Comparison of ENCODE assay signal across 9 mouse cellular contexts in the genomic region with DNA sequence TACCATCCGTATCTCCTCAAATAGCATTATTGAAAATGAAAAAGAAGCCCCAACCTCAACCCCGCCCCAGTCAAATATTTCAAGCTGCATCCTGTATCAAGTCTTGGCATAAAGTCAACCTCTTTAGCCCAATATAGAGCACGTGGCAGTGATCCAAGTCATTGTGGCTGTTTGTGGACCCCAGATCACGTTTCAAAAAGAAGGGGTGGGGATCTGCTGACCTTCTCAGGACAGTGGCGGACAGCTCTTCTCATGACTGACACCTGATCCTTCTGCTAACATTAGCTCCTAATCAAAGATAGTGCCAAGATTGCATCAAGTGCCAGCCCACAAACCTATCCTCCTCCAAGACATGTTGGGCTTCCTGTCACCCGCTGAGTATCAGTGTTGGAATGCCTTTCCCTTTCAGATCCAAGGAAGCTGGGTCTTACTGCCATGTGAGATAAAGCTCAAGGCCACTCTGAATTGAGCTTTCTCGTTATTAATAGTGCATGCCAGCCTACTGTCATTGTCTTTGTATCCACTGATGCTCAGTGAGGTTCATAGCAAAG. TPM values are rescaled to one million over a fixed set of nuclear protein-coding genes. Genes with fewer than 3 reads are reported as not detected.
A peak's percentile ranks its signal among the peaks of the same experiment; 100 is the strongest.
DNase-seq lines count a peak whose midpoint lies in the region; ATAC-seq lines count a peak whose summit lies in the region.
"Had no signal": no experiment of that assay in that cellular context is flagged by ENCODE, and none has a peak within 500 bp of the region (broad histone marks: within the 10 kb centered on the region; RNA-seq: fewer than 3 reads in every experiment).

No protein-coding gene starts in this region.

- no peak overlapping the region for H3K27ac ChIP-seq in liver, embryonic 11.5 days (ENCODE audit: low read depth, low read length)
- H3K27ac ChIP-seq in heart, embryonic 15.5 days, result peak overlapping the region; percentile 92
- 0 out of 2 replicates have a peak overlapping the region, but pooled peaks have one; percentile 11 for H3K27ac ChIP-seq in limb, embryonic 15.5 days
- H3K27ac ChIP-seq: embryonic facial prominence, embryonic 12.5 days had no signal

- DNase-seq in liver, embryonic 11.5 days (ENCODE audit: low spot score), result no peak
- DNase-seq in liver, result no peak
- peak; percentile 47 for DNase-seq in testis, postnatal 14 days (ENCODE audit: low spot score)
- no peak for DNase-seq in layer of hippocampus, postnatal 14 days (ENCODE audit: low spot score in 2 of 2)
- DNase-seq in ovary, postnatal 36 days (ENCODE audit: low spot score), result no peak

- no peaks in the 10 kb centered on the region for H3K4me1 ChIP-seq in liver, embryonic 11.5 days (replicated peaks; ENCODE audit: control insufficient read depth, insufficient read depth, low read length)
- peaks cover 26% of the 10 kb centered on the region for H3K4me1 ChIP-seq in heart, embryonic 15.5 days (replicated peaks)
- H3K4me1 ChIP-seq in limb, embryonic 15.5 days, result peaks cover 7% of the 10 kb centered on the region; the same call in 1 of the 2 replicates

- no peak overlapping the region for H3K9ac ChIP-seq in liver, embryonic 11.5 days (ENCODE audit: low read depth, low read length)
- H3K9ac ChIP-seq in heart, embryonic 15.5 days, result no peak overlapping the region
- no peak overlapping the region for H3K9ac ChIP-seq in limb, embryonic 15.5 days
- H3K9ac ChIP-seq: embryonic facial prominence, embryonic 12.5 days had no signal

- 50% methylated on average over 7 of the region's 7 CpGs for WGBS in liver, embryonic 11.5 days
- WGBS in heart, embryonic 15.5 days, result 12% methylated on average over 7 of the region's 7 CpGs
- 51% methylated on average over 7 of the region's 7 CpGs for WGBS in limb, embryonic 15.5 days

- H3K4me2 ChIP-seq in liver, embryonic 11.5 days, result no peak overlapping the region
- H3K4me2 ChIP-seq in heart, embryonic 15.5 days, result peak overlapping the region; percentile 49
- no peak overlapping the region for H3K4me2 ChIP-seq in limb, embryonic 15.5 days
- H3K4me2 ChIP-seq: embryonic facial prominence, embryonic 12.5 days had no signal

- H3K36me3 ChIP-seq in liver, embryonic 11.5 days (ENCODE audit: control insufficient read depth, insufficient read depth, low read length), result no peaks in the 10 kb centered on the region
- no peaks in the 10 kb centered on the region for H3K36me3 ChIP-seq in heart, embryonic 15.5 days
- H3K36me3 ChIP-seq in limb, embryonic 15.5 days, result no peaks in the 10 kb centered on the region
- H3K36me3 ChIP-seq: embryonic facial prominence, embryonic 12.5 days had no signal

- no peak overlapping the region for H3K4me3 ChIP-seq in liver, embryonic 11.5 days (ENCODE audit: low read depth, low read length)
- peak overlapping the region; percentile 14; the same call in 1 of the 2 replicates for H3K4me3 ChIP-seq in heart, embryonic 15.5 days
- no peak overlapping the region for H3K4me3 ChIP-seq in limb, embryonic 15.5 days
- H3K4me3 ChIP-seq: embryonic facial prominence, embryonic 12.5 days had no signal

- H3K27me3 ChIP-seq in liver, embryonic 11.5 days (replicated peaks; ENCODE audit: control insufficient read depth, insufficient read depth, low read length), result no peaks in the 10 kb centered on the region
- H3K27me3 ChIP-seq in heart, embryonic 15.5 days, result no peaks in the 10 kb centered on the region
- H3K27me3 ChIP-seq in limb, embryonic 15.5 days, result no peaks in the 10 kb centered on the region
- H3K27me3 ChIP-seq: embryonic facial prominence, embryonic 12.5 days had no signal

- H3K9me3 ChIP-seq in liver, embryonic 11.5 days (ENCODE audit: control insufficient read depth, low read length), result no peaks in the 10 kb centered on the region
- no peaks in the 10 kb centered on the region for H3K9me3 ChIP-seq in heart, embryonic 15.5 days (replicated peaks)
- no peaks in the 10 kb centered on the region for H3K9me3 ChIP-seq in limb, embryonic 15.5 days
- H3K9me3 ChIP-seq: embryonic facial prominence, embryonic 12.5 days had no signal

- ATAC-seq in liver, embryonic 11.5 days (replicated peaks; ENCODE audit: low FRiP score), result peak; percentile 32; the same call in 1 of the 2 replicates
- peak; percentile 66 for ATAC-seq in heart, embryonic 15.5 days (replicated peaks; ENCODE audit: insufficient number of reproducible peaks, insufficient read depth, low FRiP score, low read depth)
- no peak for ATAC-seq in limb, embryonic 15.5 days (ENCODE audit: insufficient number of reproducible peaks, low FRiP score, low TSS enrichment, low read depth)
- no peak for ATAC-seq in erythroid progenitor cell, adult 5-6 weeks (replicated peaks; ENCODE audit: low FRiP score, poor library complexity, severe bottlenecking)

RNA-seq across cellular contexts. Expression of a gene that starts 18.6 kb away (rescaled TPM):
- polyA plus RNA-seq in liver, embryonic 11.5 days (2014; fragmentation: Nextera tagmentation; extraction: Ambion mirVana), result 0.12 and 0.14 TPM in 2 replicates
- 0.04 and 0.05 TPM in 2 replicates for polyA plus RNA-seq in heart, embryonic 15.5 days (2015; fragmentation: Nextera tagmentation; extraction: Ambion mirVana)
- 0.20 and 0.77 TPM in 2 replicates for polyA plus RNA-seq in limb, embryonic 15.5 days (2015; fragmentation: Nextera tagmentation; extraction: Ambion mirVana)
- 0.36 and 0.42 TPM in 2 replicates for total RNA-seq in erythroid progenitor cell, adult 5-6 weeks (2015; ENCODE audit: low replicate concordance)
- total RNA-seq in erythroid progenitor cell, adult 5-6 weeks (2017; ENCODE audit: low replicate concordance), result not detected in 2 replicates
- total RNA-seq in layer of hippocampus, postnatal 14 days (2021), result 1 to 10 TPM in 1 of 2 experiments, under 1 TPM in 1; 0.91 to 1.1 TPM

Comparison
In these comparisons a context has a peak if more than half of its experiments do, and no peak if none do; other contexts are left out.
1. ATAC-seq: peak in liver, embryonic 11.5 days (single experiment) and heart, embryonic 15.5 days (single experiment); none in limb, embryonic 15.5 days (single experiment) and erythroid progenitor cell, adult 5-6 weeks (single experiment).